Mouse (Mus musculus) heart, postnatal 14 days (tissue): Measurements from ENCODE around the gene Zcchc17. TPM values are rescaled to one million over a fixed set of nuclear protein-coding genes. Genes with fewer than 3 reads are reported as not detected.

ENCODE experiments used
- total RNA-seq, 2 experiments: library from RNA; stranded (reverse); gene quantifications; 2 replicates each; pipeline ENCODE4 v1.2.3; 2021

Zcchc17 gene
- total RNA-seq, 2 experiments from 2014 or later, result 21.4 to 24.9 TPM

Other genes starting within 250 kb of the Zcchc17 start
- gene Hcrtr1, start 220.6 kb downstream of the Zcchc17 start, total RNA-seq, result under 1 TPM in 1 of 2 experiments, not detected in 1; 0.12 TPM
- gene Tinagl1, start 184.8 kb downstream of the Zcchc17 start, total RNA-seq, result 10 to 100 TPM; 67.5 to 74.6 TPM
- not detected for gene Gm853, start 137.5 kb downstream of the Zcchc17 start, total RNA-seq
- gene Serinc2, start 80.7 kb downstream of the Zcchc17 start, total RNA-seq, result 1 to 10 TPM; 3.1 to 3.3 TPM
- 1,000 to 10,000 TPM; 5,520 to 6,453 TPM for gene Fabp3, start 51.3 kb downstream of the Zcchc17 start, total RNA-seq
- 1 to 10 TPM in 1 of 2 experiments, not detected in 1; 1.0 TPM for gene Gm10570, start 51.3 kb downstream of the Zcchc17 start, total RNA-seq
- gene Snrnp40, start 189 bp upstream of the Zcchc17 start, total RNA-seq, result 10 to 100 TPM; 18.5 to 19.6 TPM
- gene Nkain1, start 214.2 kb upstream of the Zcchc17 start, total RNA-seq, result 1 to 10 TPM; 3.7 to 5.8 TPM